Mouse (Mus musculus) left cerebral cortex, adult 9 months (tissue): ENCODE results near the gene Asphd2.

Experiments used
- DNase-seq, 2 experiments: peaks; one replicate each; pipeline ENCODE4 v3.0.0; 2022; ENCODE audit warnings: low spot score in 2 of 2

Asphd2 gene

GRCm38 (mm10) chr5:112391002-112391401 lies 3.7 kb downstream of the Asphd2 start:
- no peak for DNase-seq

- DNase-seq: no peak
Observed at GRCm38 (mm10) chr5:112389352-112389751, 5.3 kb downstream of the Asphd2 start.

- no peak for DNase-seq
Observed at GRCm38 (mm10) chr5:112385973-112386372, 8.7 kb downstream of the Asphd2 start.

- no peak for DNase-seq
Observed at GRCm38 (mm10) chr5:112384805-112385472, 9.7 kb downstream of the Asphd2 start.

- DNase-seq: peak in 1 of 2 experiments; percentile 67
Observed at GRCm38 (mm10) chr5:112382641-112383330, 11.9 kb downstream of the Asphd2 start.

- no peak for DNase-seq
Observed at GRCm38 (mm10) chr5:112382042-112382441, 12.6 kb downstream of the Asphd2 start.

GRCm38 (mm10) chr5:112381154-112381553 lies 13.5 kb downstream of the Asphd2 start:
- no peak for DNase-seq

- DNase-seq: no peak
Observed at GRCm38 (mm10) chr5:112378716-112379115, 15.9 kb downstream of the Asphd2 start.

- no peak for DNase-seq
Observed at GRCm38 (mm10) chr5:112377380-112377779, 17.3 kb downstream of the Asphd2 start.

- no peak for DNase-seq
Observed at GRCm38 (mm10) chr5:112376111-112376510, 18.6 kb downstream of the Asphd2 start.

- peak in 1 of 2 experiments; percentile 78 for DNase-seq
Observed at GRCm38 (mm10) chr5:112371933-112372332, 22.7 kb downstream of the Asphd2 start.

- no peak for DNase-seq
Observed at GRCm38 (mm10) chr5:112370236-112370813, 24.3 kb downstream of the Asphd2 start.

GRCm38 (mm10) chr5:112369326-112369725 lies 25.3 kb downstream of the Asphd2 start:
- DNase-seq: no peak

- DNase-seq: no peak
Observed at GRCm38 (mm10) chr5:112368666-112369065, 26.0 kb downstream of the Asphd2 start.

- DNase-seq: peak in 1 of 2 experiments; percentile 46
Observed at GRCm38 (mm10) chr5:112367929-112368328, 26.7 kb downstream of the Asphd2 start.

GRCm38 (mm10) chr5:112367338-112367737 lies 27.3 kb downstream of the Asphd2 start:
- no peak for DNase-seq

- DNase-seq: no peak
Observed at GRCm38 (mm10) chr5:112366879-112367278, 27.8 kb downstream of the Asphd2 start.

GRCm38 (mm10) chr5:112364184-112364797 lies 30.4 kb downstream of the Asphd2 start:
- no peak for DNase-seq

GRCm38 (mm10) chr5:112360077-112360476 lies 34.6 kb downstream of the Asphd2 start:
- DNase-seq: no peak

GRCm38 (mm10) chr5:112359520-112359919 lies 35.1 kb downstream of the Asphd2 start:
- DNase-seq: no peak

GRCm38 (mm10) chr5:112356322-112356721 lies 38.3 kb downstream of the Asphd2 start:
- DNase-seq: no peak

GRCm38 (mm10) chr5:112355910-112356309 lies 38.8 kb downstream of the Asphd2 start, which contains the start of gene Gm6583:
Gene Gm6583, minus strand, starts transcription at chr5:112356033.
- no peak for DNase-seq
